Mouse (Mus musculus) left cerebral cortex, adult 18-20 months (tissue): ENCODE results near the gene Tas2r134. TPM values are rescaled to one million over a fixed set of nuclear protein-coding genes. Genes with fewer than 3 reads are reported as not detected.

ENCODE experiments used
- DNase-seq, 2 experiments: peaks; one replicate each; pipeline ENCODE4 v3.0.0; 2021 to 2022; ENCODE audit warnings: low spot score in 2 of 2, mixed read lengths in 1 of 2
- long read RNA-seq, 2 experiments: library from polyadenylated mRNA; stranded (forward); transcript quantifications; one replicate each; pipeline ENCODE4 v2.0.0; 2021
- total RNA-seq, 2 experiments: library from RNA; stranded (reverse); gene quantifications; 2 replicates each; pipeline ENCODE4 v1.2.3; 2021

Gene Tas2r134
- not detected for total RNA-seq
- long read RNA-seq, experiment 1, result 0 reads
- long read RNA-seq, experiment 2, result 0 reads

- no peak for DNase-seq
These were observed at the start of gene Tas2r134 for GRCm38 (mm10) chr2:51627211-51627610. Gene Tas2r134 (plus strand): TSS chr2:51627511.

GRCm38 (mm10) chr2:51579767-51580166, 47.5 kb upstream of the Tas2r134 start:
- DNase-seq, result no peak

GRCm38 (mm10) chr2:51584050-51585046, 43.0 kb upstream of the Tas2r134 start:
- DNase-seq, result no peak

GRCm38 (mm10) chr2:51588336-51588735, 39.0 kb upstream of the Tas2r134 start:
- DNase-seq, result no peak

GRCm38 (mm10) chr2:51588895-51589294, 38.4 kb upstream of the Tas2r134 start:
- no peak for DNase-seq

GRCm38 (mm10) chr2:51589627-51590026, 37.7 kb upstream of the Tas2r134 start:
- DNase-seq, result no peak

- no peak for DNase-seq
These were observed 37.0 kb upstream of the Tas2r134 start for GRCm38 (mm10) chr2:51590308-51590707.

- DNase-seq, result no peak
These were observed 35.2 kb upstream of the Tas2r134 start for GRCm38 (mm10) chr2:51592157-51592556.

GRCm38 (mm10) chr2:51599473-51600201, 27.7 kb upstream of the Tas2r134 start:
- DNase-seq, result no peak

GRCm38 (mm10) chr2:51600202-51600487, 27.2 kb upstream of the Tas2r134 start:
- DNase-seq, result no peak

GRCm38 (mm10) chr2:51600873-51601272, 26.4 kb upstream of the Tas2r134 start:
- no peak for DNase-seq

GRCm38 (mm10) chr2:51610305-51610704, 17.0 kb upstream of the Tas2r134 start:
- no peak for DNase-seq

- DNase-seq, result no peak
These were observed 16.4 kb upstream of the Tas2r134 start for GRCm38 (mm10) chr2:51610897-51611296.

GRCm38 (mm10) chr2:51613716-51614115, 13.6 kb upstream of the Tas2r134 start:
- DNase-seq, result no peak

GRCm38 (mm10) chr2:51621931-51622330, 5.4 kb upstream of the Tas2r134 start:
- DNase-seq, result no peak

- DNase-seq, result no peak
These were observed 1.3 kb upstream of the Tas2r134 start for GRCm38 (mm10) chr2:51626007-51626406.

GRCm38 (mm10) chr2:51631428-51631827, 4.1 kb downstream of the Tas2r134 start:
- DNase-seq, result no peak

- no peak for DNase-seq
These were observed 10.4 kb downstream of the Tas2r134 start for GRCm38 (mm10) chr2:51637681-51638080.

- no peak for DNase-seq
These were observed 14.3 kb downstream of the Tas2r134 start for GRCm38 (mm10) chr2:51641635-51642034.

- DNase-seq, result no peak
These were observed 16.2 kb downstream of the Tas2r134 start for GRCm38 (mm10) chr2:51643244-51644139.

GRCm38 (mm10) chr2:51647972-51648371, 20.7 kb downstream of the Tas2r134 start:
- DNase-seq, result no peak
